Mouse (Mus musculus) heart, postnatal 0 days (tissue): ENCODE results near the gene Ctla4.

Experiments used
- CTCF ChIP-seq: IDR thresholded peaks from 2 replicates; pipeline ENCODE4 v1.5.1; 2016; ENCODE audit warnings: antibody characterized with exemption, control low read depth, low read depth
- EP300 ChIP-seq: IDR thresholded peaks from 2 replicates; pipeline ENCODE4 v1.6.1; 2016; ENCODE audit warnings: antibody characterized with exemption, low read depth

GRCm38 (mm10) chr1:60916281-60916781 lies 29.5 kb downstream of the Ctla4 start:
- no peak for TF ChIP-seq CTCF
- TF ChIP-seq EP300 = no peak
